In genomic region chr11:105180471-105181091, GRCm38 (mm10) we compare ENCODE assay signal across 9 mouse cellular contexts. TPM values are rescaled to one million over a fixed set of nuclear protein-coding genes. Genes with fewer than 3 reads are reported as not detected.
DNase-seq lines count a peak whose midpoint lies in the region; ATAC-seq and TF ChIP-seq lines count a peak whose summit lies in the region.
"Had no signal": no experiment of that assay in that cellular context is flagged by ENCODE, and none has a peak within 500 bp of the region (broad histone marks: within the 10 kb centered on the region; RNA-seq: fewer than 3 reads in every experiment).

No protein-coding gene starts in this region.

- H3K36me3 ChIP-seq in hindbrain, embryonic 12.5 days: peaks cover 18% of the 10 kb centered on the region

- peak overlapping the region; percentile 95 for H3K27ac ChIP-seq in hindbrain, embryonic 12.5 days
- H3K27ac ChIP-seq in left cerebral cortex, adult 2 months: peak overlapping the region; percentile 94

- H3K27me3 ChIP-seq in hindbrain, embryonic 12.5 days: no peaks in the 10 kb centered on the region

- WGBS in hindbrain, embryonic 12.5 days: under 1% methylated on average over 35 of the region's 35 CpGs

- H3K9ac ChIP-seq in hindbrain, embryonic 12.5 days: peak overlapping the region; percentile 99

- ATAC-seq in hindbrain, embryonic 12.5 days (ENCODE audit: low FRiP score): no peak; the same call in none of the 2 replicates
- ATAC-seq in megakaryocyte, adult 5-6 weeks (ENCODE audit: poor library complexity, severe bottlenecking): peak; percentile 22

- H3K4me2 ChIP-seq in hindbrain, embryonic 12.5 days (replicated peaks): peak overlapping the region; percentile 88

- H3K4me1 ChIP-seq in hindbrain, embryonic 12.5 days: peaks cover 21% of the 10 kb centered on the region

- TF ChIP-seq CTCF in left cerebral cortex, adult 2 months (IDR thresholded peaks at IDR 0.05): no peak

- DNase-seq in T-cell, adult 2 months (ENCODE audit: low spot score): peak; percentile 52
- peak; percentile 40 for DNase-seq in cerebellum, adult 8-10 months
- DNase-seq in frontal cortex, postnatal 10 days (ENCODE audit: low spot score in 2 of 2): peak; percentile 38
- DNase-seq in left cerebral cortex, adult 2 months (ENCODE audit: extremely low spot score in 1 of 2, low spot score in 2 of 2): peak; percentile 24 to 28
- DNase-seq in right cerebral cortex, postnatal 10 days (ENCODE audit: low spot score in 2 of 2): peak; percentile 44 to 46
- no peak for DNase-seq in yolk sac, embryonic 10.5 days (ENCODE audit: low spot score)

- peak overlapping the region; percentile 98 for H3K4me3 ChIP-seq in hindbrain, embryonic 12.5 days
- peak overlapping the region; percentile 92 for H3K4me3 ChIP-seq in left cerebral cortex, adult 2 months

- no peaks in the 10 kb centered on the region for H3K9me3 ChIP-seq in hindbrain, embryonic 12.5 days (replicated peaks)

- intact Hi-C loops in left cerebral cortex, adult 2 months (cut with DNase I): loop anchor here (1.0 kb wide), 1 partner anchor 54 kb away; the partner anchor contains the start of gene Mettl2

RNA-seq across cellular contexts. Expression of gene Tlk2, which starts 2.0 kb away (rescaled TPM):
- 25.2 and 27.9 TPM in 2 replicates for polyA plus RNA-seq in hindbrain, embryonic 12.5 days (2016; fragmentation: Nextera tagmentation; extraction: Ambion mirVana)
- 10 to 100 TPM; 56.0 to 61.1 TPM for total RNA-seq in left cerebral cortex, adult 2 months (2021)
- total RNA-seq in megakaryocyte, adult 5-6 weeks (2015): 40.4 and 49.0 TPM in 2 replicates
- total RNA-seq in megakaryocyte, adult 5-6 weeks (2017): 54.7 and 80.7 TPM in 2 replicates

RNA-seq across cellular contexts. Expression of gene Gm10842, which starts 33.9 kb away (rescaled TPM):
- polyA plus RNA-seq in hindbrain, embryonic 12.5 days (2016; fragmentation: Nextera tagmentation; extraction: Ambion mirVana): not detected in 2 replicates
- not detected for total RNA-seq in left cerebral cortex, adult 2 months (2021)
- not detected in 2 replicates for total RNA-seq in megakaryocyte, adult 5-6 weeks (2015)
- not detected in 2 replicates for total RNA-seq in megakaryocyte, adult 5-6 weeks (2017)
- total RNA-seq: left cerebral cortex, postnatal 10 days had no signal

RNA-seq across cellular contexts. Expression of gene Mettl2, which starts 54.4 kb away (rescaled TPM):
- 33.9 and 37.4 TPM in 2 replicates for polyA plus RNA-seq in hindbrain, embryonic 12.5 days (2016; fragmentation: Nextera tagmentation; extraction: Ambion mirVana)
- 10 to 100 TPM; 15.0 to 18.8 TPM for total RNA-seq in left cerebral cortex, adult 2 months (2021)
- total RNA-seq in megakaryocyte, adult 5-6 weeks (2015): 6.7 and 10.0 TPM in 2 replicates
- 12.1 and 13.3 TPM in 2 replicates for total RNA-seq in megakaryocyte, adult 5-6 weeks (2017)
